Mouse (Mus musculus) brain, embryonic 18.5 days (tissue): ENCODE results near the gene Tpt1.

Source experiments
- DNase-seq: peaks from one replicate; pipeline ENCODE4 v3.0.0-alpha.2; 2012; ENCODE audit warnings: low read depth, low spot score

Gene Tpt1

DNA sequence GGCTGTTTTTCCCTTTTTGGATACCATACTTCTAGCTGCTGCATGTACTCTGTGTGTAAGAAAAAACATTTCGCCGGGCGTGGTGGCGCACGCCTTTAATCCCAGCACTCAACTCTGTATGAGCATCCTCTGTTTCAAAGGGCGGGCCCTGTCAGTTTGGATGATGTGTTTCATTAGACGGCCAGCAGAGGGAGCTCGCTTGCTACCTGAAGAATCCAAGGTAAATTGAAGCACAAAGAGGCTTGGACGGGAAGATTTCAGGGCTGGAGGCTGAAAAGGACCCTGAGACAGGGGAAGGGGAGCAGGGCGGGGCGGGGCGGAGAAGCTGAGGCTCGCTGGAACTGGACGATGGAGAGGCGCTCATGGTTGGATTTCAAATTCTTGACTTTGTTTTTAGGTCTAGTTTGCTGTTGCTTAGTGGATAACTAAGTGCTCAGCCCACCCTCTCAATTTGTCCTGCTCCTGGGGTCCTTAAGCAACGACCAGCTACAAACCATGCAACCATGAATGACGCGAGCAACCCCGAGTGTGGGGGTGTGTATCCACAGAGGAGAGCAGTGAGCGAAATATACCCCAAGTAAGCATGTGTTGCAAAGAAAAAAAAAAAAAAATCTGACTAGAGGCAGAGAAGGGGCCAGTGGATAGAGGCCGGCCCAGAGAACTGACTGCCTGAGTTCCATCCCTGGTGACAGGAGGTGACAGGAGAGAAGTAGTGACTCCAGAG lies 31.6 kb downstream of the Tpt1 start:
- peak; percentile 66 for DNase-seq

DNA sequence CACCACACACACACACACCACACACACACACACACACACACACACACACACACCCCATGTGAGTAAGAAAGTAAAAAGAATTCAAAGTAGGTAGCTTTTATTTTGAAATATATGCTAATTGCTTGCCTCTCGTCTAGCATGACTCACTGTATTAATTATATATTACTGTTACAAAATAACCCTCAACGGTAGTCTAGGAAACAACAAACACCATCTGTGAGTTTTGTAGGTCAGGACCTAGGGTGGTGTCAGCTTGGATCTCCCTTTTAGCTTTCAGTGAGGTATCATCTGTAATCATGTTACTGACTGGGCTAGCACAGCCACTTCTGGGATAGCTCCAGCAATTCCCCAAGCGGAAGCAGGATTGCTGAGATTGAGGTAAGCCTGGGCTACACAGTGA lies 32.4 kb downstream of the Tpt1 start:
- no peak for DNase-seq

DNA sequence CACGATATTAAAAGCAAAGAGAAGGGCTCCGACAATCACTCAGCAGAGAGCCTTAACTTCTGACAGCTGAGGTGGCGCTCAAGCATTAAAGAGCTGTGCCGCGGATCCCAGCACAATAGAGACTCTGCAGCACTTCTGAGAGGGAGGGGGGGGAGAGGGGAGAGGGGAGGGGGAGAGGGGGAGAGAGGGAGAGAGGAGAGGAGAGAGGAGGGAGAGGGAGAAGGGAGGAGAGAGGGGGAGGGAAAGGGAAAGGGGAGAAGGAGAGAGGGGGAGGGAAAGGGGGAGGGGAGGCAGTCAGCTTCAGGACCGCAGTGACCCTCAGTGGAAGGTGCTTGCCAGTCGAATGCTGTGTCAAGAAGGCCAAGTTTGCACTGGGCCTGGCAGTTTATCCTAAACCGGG lies 34.1 kb downstream of the Tpt1 start:
- DNase-seq, result no peak

DNA sequence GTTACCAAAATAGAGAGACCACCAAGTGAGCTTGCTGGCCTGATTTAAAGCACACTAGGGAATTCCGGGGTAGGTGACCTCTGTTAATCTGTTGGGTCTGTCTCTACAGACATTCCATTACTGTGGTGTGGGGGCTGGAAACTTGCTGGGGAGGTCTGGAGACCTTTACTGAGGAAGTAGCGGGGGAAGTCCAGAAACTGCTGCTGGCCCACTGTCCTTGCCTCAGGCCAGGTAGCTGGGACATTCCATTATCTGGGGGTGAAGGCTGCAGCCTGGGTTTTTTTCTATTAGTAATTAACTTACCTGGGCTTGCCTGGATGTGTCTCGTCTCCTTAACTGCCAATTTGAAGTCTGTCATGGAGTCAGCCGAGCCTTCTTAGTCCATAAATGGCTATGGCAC lies 37.0 kb downstream of the Tpt1 start:
- DNase-seq, result no peak

DNA sequence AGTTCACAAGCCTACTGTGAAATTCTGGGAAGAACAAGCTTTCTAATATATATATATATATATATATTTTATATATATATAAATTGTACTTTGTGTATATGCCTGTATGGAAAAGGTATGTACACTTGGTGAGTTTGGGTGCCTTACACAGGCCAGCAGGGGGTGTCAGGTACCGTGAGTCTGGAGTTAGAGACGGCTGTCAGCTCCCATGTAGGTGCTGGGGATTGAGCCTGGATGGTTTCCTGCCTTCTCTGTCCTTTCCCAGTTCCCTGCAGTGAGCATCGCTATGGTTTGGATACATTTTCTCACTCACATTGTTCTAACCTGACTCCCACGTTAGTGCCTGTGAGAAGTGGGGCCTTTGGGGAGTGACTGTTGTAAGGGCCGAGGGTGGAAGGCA lies 38.4 kb downstream of the Tpt1 start:
- no peak for DNase-seq

DNA sequence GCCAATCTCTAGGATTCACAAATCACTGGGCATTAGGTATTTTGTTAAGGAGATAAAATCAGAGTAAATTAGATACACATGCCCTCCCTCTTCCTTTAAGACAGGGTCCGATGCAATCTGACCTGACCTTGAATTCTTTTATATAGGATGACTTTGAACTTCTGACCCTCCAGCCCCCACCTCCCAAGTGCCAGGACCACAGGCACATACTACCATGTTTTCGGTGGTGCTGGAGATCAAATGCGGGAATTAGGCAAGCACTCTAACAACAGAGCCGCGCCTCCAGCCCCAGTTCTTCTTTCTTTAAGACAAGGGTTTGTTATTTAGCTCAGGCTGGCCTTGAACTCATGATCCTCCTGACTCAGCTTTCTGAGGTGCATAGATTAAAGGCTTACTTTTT lies 39.0 kb downstream of the Tpt1 start:
- no peak for DNase-seq

DNA sequence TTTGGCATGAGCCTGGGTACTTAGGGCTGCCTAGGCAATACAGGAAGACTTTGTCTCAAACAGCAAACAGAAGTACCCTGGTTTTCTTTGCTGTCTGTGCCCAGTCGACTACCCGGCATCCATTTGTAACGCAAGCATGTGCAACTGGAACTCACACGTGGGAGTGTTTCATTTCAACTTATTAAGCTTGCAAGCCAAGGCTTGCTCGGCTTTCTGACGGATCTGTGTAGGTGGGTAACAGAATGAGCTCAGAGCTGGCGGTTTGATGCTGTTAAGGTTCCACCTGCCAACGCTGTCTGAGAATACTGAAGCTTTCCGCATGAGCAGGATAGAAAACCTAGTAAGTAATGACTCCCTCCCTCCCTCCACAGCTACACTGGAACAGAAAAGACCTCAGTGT lies 47.2 kb downstream of the Tpt1 start:
- DNase-seq, result no peak
